Mouse (Mus musculus) gastrocnemius, postnatal 14 days (tissue): ENCODE data around the gene Mturn. TPM values are rescaled to one million over a fixed set of nuclear protein-coding genes. Genes with fewer than 3 reads are reported as not detected.
A peak's percentile ranks its signal among the peaks of the same experiment; 100 is the strongest.

ENCODE experiments used
- DNase-seq: peaks from one replicate; pipeline ENCODE4 v3.0.0; 2021; ENCODE audit warnings: mixed read lengths
- intact Hi-C: fragments of 180-260 bp; cut with DNase I; formaldehyde crosslinking; loops from one replicate; pipeline ENCODE4 v1.15.1; 2025; ENCODE audit warnings: low total_unique reads
- total RNA-seq, 2 experiments: library from RNA; stranded (reverse); gene quantifications; 2 replicates each; pipeline ENCODE4 v1.2.3; 2021

Mturn gene
- total RNA-seq, 2 experiments from 2014 or later = 6.9 to 8.0 TPM

DNA sequence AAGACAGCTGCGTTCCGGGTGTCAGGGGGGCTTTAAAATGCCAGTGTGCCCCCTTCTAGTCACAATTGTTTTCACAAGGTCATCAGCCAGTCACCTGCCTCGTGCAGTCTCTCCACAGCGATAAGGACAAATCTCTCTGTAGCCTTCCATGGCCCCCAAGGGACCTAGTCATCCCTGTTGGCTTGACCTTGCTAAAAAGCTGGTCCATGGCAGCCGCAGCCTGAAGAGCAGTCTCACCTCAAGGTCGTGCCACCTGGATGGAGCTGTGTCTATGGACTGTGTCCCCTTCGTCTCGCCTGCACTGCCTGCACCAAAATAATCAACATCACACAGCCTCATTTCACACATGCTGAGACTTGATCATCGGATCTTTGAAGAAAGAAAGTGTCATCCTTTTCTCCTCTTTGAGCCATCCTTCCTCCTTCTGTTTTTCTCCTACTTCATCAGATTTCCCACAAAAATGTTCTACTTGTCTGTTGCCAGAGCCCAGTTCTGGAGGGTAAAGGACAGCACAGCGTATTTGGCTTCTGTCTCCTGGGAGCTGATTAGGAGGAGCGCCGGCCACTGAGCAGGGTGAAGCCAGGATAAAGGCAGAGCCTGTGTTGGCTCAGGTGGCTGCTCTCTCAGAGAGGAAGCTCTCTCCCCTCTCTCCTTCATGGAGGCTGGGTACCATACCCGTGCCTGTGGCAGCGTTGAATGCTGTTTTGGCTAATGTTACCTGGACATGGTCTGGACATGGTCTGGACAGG lies 10.1 kb downstream of the Mturn start:
- DNase-seq = no peak
- intact Hi-C loops = no loop called here

DNA sequence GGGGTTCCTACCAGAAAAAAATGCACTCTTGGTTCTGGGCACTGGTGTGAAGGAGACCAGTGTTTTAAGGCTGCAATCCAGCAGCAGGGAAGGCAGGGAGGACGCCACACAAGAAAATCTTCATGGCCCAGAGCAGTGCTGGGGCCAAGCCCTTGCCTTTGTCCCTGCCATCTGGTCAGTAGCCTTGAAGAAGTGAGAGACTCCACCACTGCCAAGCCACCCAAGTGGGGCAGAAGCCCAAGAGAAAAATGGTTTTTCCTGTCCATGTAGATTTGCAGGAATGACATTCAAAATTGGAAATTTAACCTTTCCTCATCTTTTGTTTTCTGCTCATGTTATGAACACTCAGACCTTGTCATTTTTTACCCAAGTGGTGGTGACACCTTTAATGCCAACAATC lies 10.8 kb downstream of the Mturn start:
- intact Hi-C loops = no loop called here
- DNase-seq = no peak

DNA sequence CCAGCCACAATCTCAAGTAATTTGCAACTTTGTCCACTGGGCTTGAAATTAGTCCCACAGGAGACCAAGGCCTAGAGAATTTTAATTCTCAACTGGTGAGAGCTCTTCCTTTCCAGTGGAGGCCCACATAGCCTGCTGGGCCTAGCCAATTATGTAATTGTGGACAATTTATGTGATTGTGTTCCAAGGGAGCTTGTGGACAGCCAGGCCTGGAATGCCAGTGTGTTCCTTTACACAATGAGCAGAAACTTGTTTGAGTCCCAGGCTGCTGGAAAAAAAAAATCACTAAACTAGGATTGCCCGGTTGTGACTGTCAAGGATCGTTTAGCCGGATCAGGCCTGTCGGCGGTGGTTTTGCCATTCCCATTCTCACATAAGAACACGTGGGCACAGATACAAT lies 11.9 kb downstream of the Mturn start:
- DNase-seq = no peak
- intact Hi-C loops = no loop called here

DNA sequence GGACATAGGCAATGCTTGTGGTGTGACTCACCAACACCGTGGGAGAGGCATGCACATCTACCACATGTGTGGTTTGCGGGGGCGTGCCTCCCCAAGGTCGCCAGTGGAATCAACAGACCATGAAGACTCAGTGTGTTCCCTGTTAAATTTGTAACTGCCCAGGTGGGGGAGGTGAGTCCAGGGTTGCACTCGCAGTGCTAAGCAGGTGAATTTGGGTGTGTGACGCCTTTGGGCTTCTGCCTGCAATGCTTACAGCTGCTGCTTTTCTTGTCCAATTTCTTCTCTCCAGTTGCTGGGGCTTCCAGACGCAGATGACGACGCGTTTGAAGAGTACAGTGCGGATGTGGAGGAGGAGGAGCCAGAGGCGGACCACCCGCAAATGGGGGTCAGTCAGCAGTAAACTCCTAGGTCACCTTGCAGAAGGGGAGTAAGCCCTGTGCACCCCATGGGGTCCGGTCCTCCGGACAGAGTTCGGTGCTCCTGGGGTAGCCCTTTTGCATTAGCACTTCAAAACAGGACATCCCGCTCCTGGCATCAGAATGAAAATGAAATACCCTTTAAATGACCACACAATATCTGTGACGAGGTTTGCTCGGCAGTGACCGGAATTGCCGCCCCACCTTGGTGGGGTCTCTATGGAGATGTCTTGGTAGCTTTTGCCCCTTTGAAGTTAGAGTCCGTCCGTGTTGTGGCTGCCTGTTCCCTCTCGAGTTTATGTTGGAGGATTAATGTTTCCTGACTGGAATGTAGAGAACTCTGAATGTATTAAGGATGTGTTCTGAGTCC lies 17.5 kb downstream of the Mturn start:
- DNase-seq = no peak
- intact Hi-C loops = no loop called here

DNA sequence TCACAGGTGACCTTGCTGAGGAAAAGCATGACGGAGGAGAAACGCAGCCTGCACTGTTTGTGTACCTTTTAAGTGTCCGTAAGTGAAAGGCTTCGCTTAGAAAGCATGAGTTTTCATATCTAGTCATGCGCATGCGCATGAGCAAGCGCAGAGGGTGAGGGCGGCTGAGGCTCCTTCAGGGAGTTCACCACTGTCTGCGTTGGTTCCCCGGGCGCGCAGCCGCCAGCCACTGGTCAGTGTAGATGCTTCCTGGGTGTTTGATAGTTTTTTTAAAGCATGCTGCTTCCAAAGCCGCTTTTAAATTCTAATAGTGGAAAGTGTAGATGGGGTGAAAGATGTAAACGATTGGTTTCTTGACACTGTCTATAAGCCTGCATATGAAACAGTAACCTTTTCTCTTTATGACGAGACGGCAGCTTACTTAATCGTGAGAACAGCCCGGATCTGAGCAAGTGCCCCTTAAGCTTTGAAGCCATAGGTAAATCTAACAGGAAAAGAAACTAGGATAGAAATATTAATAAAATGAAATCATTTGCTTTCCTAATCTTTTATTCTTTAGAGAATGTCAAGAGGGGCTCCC lies 18.1 kb downstream of the Mturn start:
- intact Hi-C loops = loop anchor here (10.0 kb wide), 2 partner anchors 215 to 305 kb away; no protein-coding TSS in a partner anchor
- DNase-seq = peak; percentile 77

DNA sequence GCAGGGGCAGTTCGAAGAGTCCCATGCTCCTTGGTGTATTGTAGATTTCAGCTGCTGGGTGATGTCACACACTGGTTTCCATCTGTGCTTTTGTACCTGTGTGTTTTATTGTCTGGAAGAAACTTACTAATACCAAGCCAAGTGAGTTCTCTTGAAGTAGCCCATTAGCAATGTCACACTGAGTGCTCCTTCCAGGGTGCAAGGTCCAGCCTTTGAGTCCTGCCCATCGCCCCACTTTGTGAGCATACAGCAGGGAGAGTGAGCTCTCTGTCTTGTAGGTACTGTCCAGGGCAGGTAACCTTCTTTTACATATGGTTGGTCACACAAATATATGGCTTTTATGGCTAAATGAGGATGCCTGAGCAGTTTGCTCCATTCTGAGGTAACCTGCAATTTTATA lies 19.1 kb downstream of the Mturn start:
- no peak for DNase-seq
- intact Hi-C loops = loop anchor here (10.0 kb wide), 2 partner anchors 214 to 304 kb away; no protein-coding TSS in a partner anchor

DNA sequence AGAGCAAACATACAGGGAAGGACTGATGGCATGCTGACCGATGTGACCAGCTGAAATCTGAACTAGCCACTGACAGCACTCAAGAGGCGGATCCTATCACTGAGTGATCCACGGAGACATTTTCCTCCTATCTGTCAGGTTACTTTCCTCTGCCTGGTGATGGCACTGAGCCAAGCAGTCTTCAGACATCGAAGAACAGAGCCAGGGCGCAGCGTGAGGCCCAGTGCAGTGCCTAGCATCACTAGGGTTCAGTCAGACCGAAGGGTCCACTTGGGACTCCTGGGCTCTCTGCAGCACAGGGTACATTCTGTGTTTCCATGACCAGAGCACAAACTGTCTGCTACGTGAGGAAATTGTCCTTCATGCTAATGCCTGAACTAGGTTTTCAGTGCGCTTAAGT lies 20.5 kb downstream of the Mturn start:
- intact Hi-C loops = loop anchor here (10.0 kb wide), 2 partner anchors 213 to 303 kb away; no protein-coding TSS in a partner anchor
- no peak for DNase-seq

DNA sequence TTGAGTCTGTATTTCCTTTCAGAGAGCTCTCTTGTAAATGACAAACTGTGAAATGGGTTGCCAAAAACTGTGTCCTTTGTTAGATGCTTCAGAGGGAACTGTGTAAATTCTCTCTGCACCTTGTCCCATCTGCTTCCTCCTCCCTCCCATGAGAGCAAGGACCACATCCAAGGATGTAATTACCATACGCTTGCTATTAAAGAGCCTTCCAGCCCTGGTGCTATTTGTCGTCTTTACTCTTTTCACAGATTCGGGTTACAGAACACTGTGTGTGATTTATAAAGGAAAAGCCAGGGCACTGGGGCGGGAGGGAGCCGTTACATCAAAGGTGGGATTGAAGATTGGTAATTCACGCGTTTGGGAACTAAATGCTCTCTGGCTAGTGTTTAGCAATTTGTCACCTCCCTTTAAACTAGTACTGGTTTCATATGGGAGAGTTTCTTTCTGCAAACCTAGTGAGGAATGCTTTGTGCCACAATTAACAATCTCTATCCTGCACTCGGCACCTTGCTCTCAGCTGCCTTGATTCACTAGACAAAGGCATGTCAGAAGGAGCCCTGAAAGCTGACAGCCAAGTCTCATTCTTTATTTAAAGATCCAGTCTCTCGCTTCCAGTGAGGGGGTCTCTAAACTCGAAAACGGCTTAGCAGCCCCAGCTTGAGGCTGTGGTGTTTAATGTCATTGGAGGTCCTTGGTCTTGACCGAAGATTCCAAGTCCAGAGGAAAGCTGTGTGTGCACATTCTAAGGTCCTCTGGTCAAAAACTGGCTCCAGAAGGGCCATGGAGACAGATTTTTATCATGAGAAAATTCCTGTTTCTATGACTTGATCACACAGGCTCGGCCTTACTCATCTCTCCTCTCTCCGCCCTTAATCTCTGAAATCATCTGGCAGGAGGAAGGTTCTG lies 22.5 kb downstream of the Mturn start:
- DNase-seq = no peak
- intact Hi-C loops = loop anchor here (10.0 kb wide), 2 partner anchors 211 to 301 kb away; no protein-coding TSS in a partner anchor

DNA sequence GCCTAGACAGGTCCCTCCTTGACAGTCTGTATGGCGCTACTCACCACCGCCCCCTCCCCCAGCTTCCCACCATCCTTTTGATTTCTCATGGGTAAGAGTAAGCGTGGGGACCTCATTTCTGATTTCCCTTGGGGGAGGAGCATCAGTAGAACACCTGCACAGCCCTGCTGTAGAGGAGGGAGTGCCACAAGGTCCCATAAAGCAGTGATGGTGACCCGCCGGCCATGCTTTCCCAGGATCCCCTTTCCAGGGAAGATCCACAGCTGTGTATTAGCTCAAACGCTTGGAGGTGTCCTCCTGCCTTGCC lies 23.1 kb downstream of the Mturn start:
- DNase-seq = no peak
- intact Hi-C loops = loop anchor here (10.0 kb wide), 2 partner anchors 210 to 300 kb away; no protein-coding TSS in a partner anchor

DNA sequence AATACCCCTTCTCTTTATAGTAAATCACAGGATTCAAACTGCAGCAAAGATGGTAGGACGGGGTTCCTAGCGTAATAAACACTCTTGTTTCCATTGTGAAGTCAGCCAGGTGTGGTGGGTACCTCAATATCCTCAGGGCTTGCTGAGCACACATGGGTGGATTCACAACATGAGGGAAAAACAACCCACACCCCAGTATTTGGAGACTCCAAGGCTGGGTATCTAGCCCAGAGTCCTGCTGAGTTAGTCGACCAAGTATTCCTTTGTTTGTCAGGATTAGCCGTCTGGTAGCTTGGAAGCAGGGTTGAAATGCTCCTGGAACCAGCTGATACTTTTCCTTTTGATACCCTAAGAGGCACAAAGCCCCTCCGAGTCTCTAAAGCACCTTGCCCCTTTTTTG lies 23.4 kb downstream of the Mturn start:
- intact Hi-C loops = loop anchor here (10.0 kb wide), 2 partner anchors 210 to 300 kb away; no protein-coding TSS in a partner anchor
- DNase-seq = no peak

DNA sequence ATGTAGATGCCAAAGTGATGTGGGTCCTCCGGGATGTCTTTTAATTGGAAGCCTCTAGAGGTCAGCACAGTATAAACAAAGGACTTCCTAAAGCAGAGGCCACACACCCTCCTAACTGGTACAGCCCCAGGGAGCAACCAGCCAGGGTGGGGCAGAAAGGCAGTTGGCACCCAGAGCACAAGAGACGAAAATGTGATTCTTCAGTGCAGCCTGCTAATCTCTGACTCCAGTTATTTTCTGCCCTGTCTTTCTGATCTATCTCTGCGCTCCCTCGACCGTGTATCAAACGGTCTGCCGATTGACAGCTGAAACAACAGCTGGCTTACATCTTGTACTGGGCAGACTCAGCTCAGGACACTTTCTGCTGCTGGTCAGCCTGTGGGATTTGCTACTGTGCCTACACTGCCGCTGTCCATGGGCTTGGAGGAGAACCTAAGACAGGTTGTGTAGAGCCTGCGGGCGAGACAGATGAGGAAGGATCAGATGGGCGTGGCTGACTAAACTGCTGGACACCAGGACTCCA lies 24.0 kb downstream of the Mturn start:
- intact Hi-C loops = loop anchor here (10.0 kb wide), 2 partner anchors 209 to 299 kb away; no protein-coding TSS in a partner anchor
- DNase-seq = peak; percentile 29

DNA sequence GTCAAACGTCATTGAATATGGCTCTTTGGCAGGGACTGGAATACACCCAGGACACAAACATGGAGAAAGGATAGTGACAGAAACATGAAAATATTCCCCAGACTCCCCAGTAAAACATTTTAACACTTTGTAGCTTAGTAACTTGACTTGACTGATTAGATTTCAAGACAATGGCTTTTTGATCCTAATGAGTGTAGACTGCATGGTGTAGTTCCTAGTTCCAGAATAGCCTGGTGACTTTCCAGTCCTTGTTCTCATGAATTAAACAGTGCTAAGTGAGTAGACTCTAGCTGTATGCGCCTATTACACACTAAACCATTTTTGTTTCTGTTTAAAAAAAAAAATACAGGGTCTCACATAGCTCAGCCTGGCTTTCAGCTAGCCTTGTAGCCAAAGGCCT lies 24.7 kb downstream of the Mturn start:
- DNase-seq = no peak
- intact Hi-C loops = loop anchor here (10.0 kb wide), 2 partner anchors 209 to 299 kb away; no protein-coding TSS in a partner anchor

DNA sequence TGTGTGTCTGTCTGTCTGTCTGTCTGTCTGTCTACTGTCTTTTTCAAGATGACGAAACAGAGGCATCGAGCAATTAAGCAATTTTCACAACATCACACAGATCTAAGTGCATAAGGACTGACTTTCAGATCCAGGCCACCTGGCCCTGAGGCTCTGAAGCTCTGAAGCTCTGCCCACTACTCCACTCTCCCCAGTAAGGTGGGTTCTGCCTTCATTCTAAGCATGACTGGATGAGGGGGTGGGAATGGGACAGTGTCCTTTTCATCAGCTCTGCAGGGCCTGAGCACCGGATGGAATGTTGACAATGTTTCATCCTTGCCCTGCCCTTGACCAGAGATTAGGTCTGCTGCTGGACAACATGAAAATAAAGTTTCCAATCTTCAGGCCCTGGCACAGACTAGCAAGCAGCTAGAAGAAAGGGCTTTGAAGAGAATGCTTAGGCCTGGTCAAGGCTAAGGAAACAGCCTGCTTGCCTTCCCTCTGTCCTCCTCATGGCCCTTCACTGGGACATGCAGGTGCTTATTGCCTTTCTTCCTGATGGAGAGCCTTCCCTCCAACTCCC lies 25.3 kb downstream of the Mturn start:
- no peak for DNase-seq
- intact Hi-C loops = loop anchor here (10.0 kb wide), 2 partner anchors 208 to 298 kb away; no protein-coding TSS in a partner anchor

DNA sequence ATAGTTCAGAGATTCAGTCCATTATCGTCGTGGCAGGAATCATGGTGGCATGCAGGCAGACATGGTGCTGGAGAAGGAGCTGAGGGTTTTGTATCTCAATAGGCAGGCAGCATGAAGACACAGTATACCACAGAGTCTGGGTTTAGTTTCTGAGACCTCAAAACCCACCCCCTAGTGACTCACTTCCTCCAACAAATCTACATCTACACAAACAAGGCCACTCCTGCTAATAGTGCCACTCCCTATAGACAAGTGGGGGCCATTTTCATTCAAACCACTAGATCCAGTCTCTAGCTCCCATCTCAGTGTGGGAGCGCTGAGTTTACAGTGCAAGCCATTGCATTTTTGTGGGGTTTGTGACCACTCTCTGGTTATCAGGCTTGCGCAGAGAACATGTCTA lies 27.2 kb downstream of the Mturn start:
- intact Hi-C loops = loop anchor here (10.0 kb wide), 2 partner anchors 206 to 296 kb away; no protein-coding TSS in a partner anchor
- no peak for DNase-seq

DNA sequence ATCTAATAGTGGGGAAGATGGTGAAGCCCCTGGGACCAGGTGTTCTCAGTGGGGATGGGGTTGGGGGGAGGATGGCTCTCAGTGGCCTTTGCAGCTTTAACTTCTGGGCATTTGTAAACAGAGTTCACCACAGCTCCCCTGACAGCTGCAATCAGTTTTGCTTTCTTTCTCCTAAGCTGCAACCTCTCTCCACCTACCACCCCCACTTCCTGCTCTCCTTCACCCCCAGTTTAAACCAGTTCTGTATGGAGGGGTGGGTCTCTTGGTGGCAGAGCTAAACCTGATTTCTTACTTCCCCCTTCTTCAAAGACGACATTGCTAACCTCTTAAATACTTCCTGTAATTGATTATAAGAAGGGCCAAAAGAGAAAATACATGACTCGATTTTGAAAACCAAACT lies 34.3 kb downstream of the Mturn start:
- intact Hi-C loops = no loop called here

DNA sequence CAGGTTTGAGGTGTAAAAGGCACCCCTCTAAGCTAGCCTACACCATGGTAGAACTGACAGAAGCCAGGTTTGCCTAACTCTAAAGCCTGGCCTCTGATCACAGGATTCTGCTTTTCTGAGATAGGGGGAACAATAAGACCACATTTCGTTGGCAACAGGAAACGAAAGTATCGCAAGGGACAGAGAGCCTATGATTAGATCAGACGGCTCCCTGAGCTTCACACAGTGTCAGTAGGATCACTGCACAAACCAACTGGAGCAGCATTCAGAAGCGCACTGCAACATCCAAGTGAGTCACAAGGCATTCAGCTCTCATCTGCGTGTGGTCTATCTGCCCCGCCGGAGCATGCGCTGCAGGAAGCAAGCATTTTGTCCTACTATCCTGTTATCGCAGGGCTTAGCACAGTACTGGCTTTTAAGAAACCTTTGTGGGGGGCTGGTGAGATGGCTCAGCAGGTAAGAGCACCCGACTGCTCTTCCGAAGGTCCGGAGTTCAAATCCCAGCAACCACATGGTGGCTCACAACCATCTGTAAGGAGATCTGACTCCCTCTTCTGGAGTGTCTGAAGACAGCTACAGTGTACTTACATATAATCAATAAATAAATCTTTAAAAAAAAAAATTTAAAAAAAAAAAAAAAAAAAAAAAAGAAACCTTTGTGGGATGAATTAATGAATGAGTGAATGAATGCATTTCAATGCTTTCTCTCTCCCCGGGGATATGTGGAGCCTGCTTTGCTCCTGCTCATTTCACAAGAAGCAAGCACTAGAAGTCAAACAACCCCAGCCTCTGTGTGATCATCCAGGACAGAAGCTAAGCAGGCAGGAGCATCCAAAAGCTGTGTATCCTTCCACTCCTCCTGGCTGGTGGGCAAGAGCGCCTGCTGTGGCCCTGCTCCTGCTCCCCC lies 37.6 kb downstream of the Mturn start:
- no peak for DNase-seq
- intact Hi-C loops = no loop called here

More for the DNA sequence above, 34.3 kb downstream of the Mturn start:
- DNase-seq = no peak

DNA sequence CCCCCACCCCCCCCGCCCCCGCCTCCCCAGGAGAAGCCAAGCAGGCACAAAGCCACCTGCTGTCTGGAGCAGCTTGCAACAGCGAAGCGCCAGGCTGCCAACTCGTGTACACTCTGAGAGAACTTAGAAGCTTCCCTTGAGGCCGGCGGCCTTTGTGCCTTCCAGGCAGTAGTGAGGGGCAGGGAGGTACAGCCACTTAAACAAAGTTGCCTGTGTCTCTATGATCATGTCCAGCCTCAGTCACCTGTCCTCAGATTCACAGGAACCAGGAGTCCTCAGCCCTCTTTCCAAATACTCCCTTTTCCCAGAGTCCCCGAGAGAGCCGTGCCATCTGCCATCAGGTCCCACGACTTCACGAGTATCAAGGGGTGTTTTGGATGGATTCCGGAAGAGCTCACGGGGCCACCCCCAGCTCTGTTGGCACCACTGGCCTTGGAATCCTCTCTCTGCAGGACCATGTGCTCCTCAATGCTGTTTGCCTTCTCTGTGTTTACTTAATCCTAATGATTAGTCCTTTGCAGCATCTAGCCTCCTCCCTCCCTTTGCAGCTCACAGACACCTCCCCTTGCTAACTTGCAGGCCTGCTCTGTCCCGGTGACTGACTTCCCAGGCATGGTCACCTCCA lies 38.4 kb downstream of the Mturn start:
- peak; percentile 42 for DNase-seq
- intact Hi-C loops = no loop called here
